Mouse (Mus musculus) ovary, postnatal 10 days (tissue): ENCODE data around the gene Rps15a.

Experiments used
- DNase-seq: peaks from one replicate; pipeline ENCODE4 v3.0.0; 2022; ENCODE audit warnings: low spot score

Gene Rps15a

GRCm38 (mm10) chr7:118116787-118117538 lies 975 bp upstream of the Rps15a start:
- no peak for DNase-seq

- no peak for DNase-seq
Measured at GRCm38 (mm10) chr7:118115533-118115876, 483 bp downstream of the Rps15a start.

DNA sequence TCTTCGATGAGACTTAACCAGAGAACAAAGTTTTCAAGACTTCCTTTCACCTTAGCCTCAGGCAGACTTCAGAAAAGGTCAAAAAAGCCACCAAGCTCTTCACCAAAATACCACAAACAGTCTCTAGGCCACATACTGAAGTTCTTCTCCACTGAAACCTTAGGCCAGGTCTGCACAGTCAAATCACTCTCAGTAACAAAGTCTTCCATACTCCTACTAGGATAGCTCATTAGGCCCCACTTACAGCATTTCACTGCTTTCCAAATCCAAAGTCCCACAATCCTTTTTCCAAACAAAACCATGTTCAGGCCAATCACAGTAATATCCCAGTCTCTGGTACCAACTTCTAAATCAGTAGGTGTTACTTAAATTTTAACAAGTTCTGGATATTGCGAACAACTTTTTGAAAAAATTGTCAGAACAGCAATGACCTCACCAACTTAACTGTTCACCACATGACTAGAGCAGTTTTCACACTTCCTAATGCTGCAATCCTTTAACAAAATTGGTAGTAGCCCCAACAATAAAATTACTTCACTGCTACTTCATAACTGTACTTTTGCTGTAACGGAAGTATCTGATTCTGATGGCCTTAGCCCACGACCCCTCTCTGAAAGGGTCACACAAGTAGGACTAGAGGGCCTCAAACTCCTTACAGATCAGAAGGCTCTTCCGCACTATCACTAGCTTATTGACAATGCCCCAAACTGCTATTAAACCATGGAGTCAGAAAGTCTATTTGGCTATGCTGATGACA lies 2.3 kb downstream of the Rps15a start:
- DNase-seq = no peak

DNA sequence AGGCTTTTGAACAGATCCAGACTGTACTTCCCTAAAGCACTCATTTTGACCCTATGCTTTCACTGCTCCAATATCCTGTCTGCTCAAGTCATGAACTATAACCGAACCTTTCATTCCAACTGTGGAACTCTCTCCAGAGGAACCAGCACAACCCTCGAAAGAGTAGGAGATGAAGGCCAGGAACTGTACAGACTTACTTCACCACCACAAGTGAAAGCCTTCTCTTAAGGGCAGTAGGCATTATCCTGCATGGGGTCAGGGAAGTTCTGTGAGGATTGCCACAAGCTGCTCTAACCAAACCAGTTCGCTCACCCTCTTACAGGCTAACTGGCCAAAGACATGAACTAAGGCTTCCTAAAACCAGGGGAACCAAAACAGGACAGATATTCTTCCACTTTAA lies 4.9 kb downstream of the Rps15a start:
- DNase-seq = no peak

- DNase-seq = no peak
Measured at GRCm38 (mm10) chr7:118107671-118108070, 8.3 kb downstream of the Rps15a start.

- no peak for DNase-seq
Measured at GRCm38 (mm10) chr7:118104458-118105052, 11.4 kb downstream of the Rps15a start.

DNA sequence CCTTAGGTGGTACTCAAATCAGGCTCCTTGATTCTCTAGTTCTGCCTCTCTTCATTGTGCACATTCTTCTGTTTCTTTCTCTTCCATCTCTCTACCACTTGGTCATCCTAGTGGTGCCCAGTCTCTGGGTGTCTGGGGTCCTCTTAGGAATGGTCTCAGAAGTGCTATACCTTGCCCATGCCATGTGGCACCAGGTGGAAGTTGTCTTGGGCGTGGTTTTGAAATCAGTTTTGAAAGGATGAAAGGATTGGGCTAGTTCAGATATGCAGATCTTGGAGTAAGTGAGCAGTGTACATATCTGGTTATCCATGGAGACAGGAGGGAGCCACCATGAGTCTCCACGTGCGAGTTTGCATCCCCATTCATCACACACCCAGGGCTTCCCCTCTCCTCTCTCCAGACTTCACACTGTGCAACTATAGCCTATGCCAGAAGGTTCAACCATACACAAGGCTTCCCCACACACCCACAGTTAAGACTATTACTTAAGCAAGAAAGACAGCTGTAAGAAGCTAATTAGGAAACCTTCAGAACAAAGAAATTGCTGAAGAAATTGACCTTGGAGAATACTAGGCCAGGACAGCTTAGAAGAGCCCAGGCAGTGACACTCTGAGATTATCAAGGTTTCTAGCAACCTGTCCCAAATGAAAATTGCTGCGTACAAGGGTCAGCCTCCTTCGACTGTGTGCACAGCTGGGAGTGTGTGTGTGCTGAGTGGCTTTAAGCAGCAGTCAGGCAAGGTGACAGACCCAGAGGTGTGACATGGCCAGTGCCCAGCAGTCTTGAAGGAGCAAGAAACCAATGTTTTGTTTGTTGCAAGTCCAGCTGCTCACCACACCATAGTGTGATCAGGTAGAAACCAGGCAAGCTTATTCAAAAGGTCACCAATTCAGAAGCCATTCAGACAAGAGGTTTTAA lies 12.3 kb downstream of the Rps15a start:
- DNase-seq = no peak

GRCm38 (mm10) chr7:118102678-118103461 lies 13.1 kb downstream of the Rps15a start:
- DNase-seq = no peak

- no peak for DNase-seq
Measured at GRCm38 (mm10) chr7:118102231-118102630, 13.8 kb downstream of the Rps15a start.

DNA sequence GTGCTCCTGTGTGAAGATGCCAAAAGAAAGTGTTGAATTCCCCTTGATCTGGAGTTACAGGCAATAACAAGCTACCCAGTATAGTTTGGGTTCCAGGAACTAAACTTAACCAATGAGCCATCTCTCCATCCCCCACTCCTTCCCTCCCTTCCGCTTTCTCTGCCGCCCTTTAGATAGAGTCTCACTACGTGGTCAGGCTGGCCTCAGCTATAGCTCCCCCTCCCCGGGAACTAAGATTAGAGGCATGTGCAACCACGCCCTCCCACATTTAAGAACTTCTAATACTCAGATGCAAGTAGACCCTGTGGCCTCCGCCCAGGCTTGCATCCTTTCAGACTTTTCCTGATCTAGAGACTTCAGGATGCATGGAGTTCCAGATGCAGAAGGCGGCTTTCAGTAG lies 18.4 kb downstream of the Rps15a start:
- no peak for DNase-seq

- no peak for DNase-seq
Measured at GRCm38 (mm10) chr7:118079987-118080386, 36.0 kb downstream of the Rps15a start.

DNA sequence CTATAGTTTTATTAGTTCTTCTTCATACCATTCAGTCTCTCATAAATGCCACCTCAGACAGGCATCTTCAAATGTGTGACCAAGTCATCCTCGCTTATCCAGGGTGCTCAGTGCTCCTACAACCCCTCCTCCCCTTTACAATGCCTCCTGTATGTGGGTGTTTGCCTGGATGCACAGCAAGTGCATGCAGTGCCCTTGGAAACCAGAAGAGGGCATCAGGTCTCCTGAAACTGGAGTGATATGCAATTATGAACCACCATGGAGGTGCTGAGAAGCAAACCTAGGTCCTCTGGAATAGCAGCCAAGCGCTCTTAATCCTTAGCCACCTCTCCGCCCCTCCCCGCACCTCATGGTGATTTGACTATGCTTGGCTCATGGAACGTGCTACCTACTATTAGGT lies 36.9 kb downstream of the Rps15a start:
- no peak for DNase-seq

DNA sequence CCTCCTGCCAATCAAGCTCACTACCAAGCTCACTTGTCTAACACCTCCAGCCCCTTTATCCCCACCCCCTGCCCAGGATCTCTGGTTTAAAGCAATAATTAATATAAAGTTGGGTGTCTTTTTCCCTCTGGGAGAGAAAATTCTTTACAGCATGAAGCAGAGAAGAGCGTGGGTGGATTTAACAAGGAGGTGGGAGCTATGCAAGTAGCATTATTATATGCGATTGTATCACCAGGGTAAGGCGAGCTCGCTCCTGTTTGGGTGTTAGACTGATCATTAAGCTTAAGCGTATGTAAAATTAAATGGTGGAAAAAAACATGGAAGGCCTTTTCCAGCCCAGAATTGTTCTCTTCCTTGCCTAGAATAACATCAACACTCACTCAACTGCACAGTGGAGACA lies 48.7 kb downstream of the Rps15a start:
- DNase-seq = no peak

DNA sequence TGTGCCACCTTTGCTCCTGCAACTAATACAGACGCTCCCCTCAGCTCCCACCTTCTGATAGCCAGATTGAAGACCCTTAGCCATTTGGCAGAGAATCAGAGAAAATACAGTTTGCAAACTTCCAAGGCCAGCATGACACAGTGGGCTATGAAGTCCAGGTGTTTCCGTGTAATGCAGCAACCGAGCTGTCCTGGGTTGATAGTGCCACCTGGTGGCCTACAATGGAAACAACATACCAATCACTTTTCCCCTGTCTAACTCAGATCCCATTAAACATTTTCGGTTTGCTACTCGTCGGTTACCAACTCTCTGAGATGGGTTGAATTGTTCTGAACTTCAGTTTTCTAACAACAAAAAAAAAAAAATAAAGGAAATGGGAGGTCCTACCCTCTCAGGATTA lies 59.7 kb downstream of the Rps15a start:
- no peak for DNase-seq
